Mouse (Mus musculus) megakaryocyte, embryonic 14.5 days (primary cell): ENCODE measurements around the gene Abracl. TPM values are rescaled to one million over a fixed set of nuclear protein-coding genes. Genes with fewer than 3 reads are reported as not detected.
A peak's percentile ranks its signal among the peaks of the same experiment; 100 is the strongest.

Source experiments
- H3K27me3 ChIP-seq: replicated peaks from 2 replicates; pipeline ENCODE3; 2012; ENCODE audit warnings: inconsistent platforms
- H3K36me3 ChIP-seq: replicated peaks from 2 replicates; pipeline ENCODE3; 2012; ENCODE audit warnings: low read length, inconsistent platforms, mixed read lengths
- H3K4me1 ChIP-seq: 2 replicates; pipeline ENCODE4 v1.6.1; 2012; ENCODE audit warnings: inconsistent platforms
- H3K4me3 ChIP-seq: replicated peaks from 2 replicates; pipeline ENCODE3; 2012; ENCODE audit warnings: moderate library complexity, mild to moderate bottlenecking, inconsistent platforms
- H3K9me3 ChIP-seq: 2 replicates; pipeline ENCODE4 v1.6.1; 2012; ENCODE audit warnings: inconsistent platforms
- FLI1 ChIP-seq: IDR thresholded peaks from 2 replicates; pipeline ENCODE4 v1.6.1; 2012; ENCODE audit warnings: low read length, inconsistent platforms, mixed read lengths
- GATA1 ChIP-seq: IDR thresholded peaks from 3 replicates; pipeline ENCODE4 v1.6.1; 2012; ENCODE audit warnings: mixed read lengths, low read length, inconsistent platforms, borderline replicate concordance
- polyA plus RNA-seq: library from polyadenylated mRNA; stranded (reverse); fragments of >175 nt; gene quantifications from 2 replicates; pipeline ENCODE4 v1.2.3, GENCODE M21; 2012; ENCODE audit warnings: low replicate concordance; ENCODE audit not compliant: insufficient read depth

Gene Abracl
- 127 TPM in 1 of 2 replicates, not detected in the other for polyA plus RNA-seq

DNA sequence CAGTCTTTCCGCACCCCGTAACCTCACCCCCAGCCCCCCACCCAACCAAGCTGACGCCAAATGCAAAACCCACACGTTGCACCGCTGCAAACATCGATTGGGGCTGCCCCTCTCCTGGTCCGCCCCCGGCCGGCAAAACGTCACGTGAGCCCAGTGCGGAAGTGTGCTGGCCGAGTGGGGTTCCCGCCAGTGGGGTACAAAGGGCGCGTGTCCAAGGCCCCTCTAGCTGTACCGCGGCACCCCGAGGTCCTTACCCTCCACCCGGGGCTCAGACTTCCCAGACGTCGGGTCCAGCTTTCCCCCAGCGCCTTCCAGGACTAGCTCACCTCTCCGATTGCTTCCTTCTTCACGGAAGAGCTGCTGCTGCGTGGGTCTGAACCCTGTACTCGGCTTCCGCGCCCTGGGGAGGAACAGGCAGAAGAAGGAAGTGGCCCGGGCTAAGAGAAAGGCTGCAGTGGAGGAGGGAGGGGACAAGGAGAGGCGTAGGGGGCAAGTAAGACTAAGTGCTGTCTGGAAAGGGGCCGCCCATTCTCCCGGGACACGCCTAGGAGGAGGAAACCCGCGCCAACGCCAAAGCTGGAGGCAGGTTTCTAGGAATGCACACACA, at the start of gene Abracl:
Gene Abracl, minus strand, starts transcription at position 548 of the 607 bp plus-strand sequence.
- Histone ChIP-seq H3K4me3 (peak within 1 kb of the TSS; percentile 98), H3K27me3 (no peaks in the 10 kb centered on the region), H3K36me3 (peaks cover 23% of the 10 kb centered on the region), H3K9me3 (no peaks in the 10 kb centered on the region), H3K4me1 (peaks cover 35% of the 10 kb centered on the region)
- TF ChIP-seq FLI1 (no peak), GATA1 (no peak)

DNA sequence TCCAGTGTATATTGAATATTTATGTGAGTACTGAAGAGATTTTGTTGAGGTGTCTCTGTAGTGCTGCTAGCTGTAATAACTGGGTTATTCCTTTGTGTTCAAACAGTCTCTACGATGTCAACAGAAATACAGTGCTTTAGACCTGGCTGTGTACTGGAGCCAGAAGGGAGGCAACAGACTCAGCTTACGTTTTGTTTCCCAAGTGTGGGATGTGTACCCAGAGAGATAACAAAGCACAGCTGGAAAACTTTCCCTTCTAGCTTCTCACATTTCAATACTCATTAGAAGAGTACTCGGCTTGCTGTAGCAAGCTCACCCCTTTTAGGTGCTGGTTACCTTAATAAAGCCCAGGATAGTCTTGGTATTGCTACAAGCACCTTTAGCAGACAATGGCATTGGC, 49.8 kb upstream of the Abracl start:
- no peaks in the 10 kb centered on the region for H3K27me3 ChIP-seq
- H3K9me3 ChIP-seq, result peaks cover 6% of the 10 kb centered on the region
- H3K36me3 ChIP-seq, result peaks cover 10% of the 10 kb centered on the region
- H3K4me1 ChIP-seq, result peaks cover 65% of the 10 kb centered on the region
- TF ChIP-seq GATA1 (no peak), FLI1 (no peak)
- no peak overlapping the region for H3K4me3 ChIP-seq

DNA sequence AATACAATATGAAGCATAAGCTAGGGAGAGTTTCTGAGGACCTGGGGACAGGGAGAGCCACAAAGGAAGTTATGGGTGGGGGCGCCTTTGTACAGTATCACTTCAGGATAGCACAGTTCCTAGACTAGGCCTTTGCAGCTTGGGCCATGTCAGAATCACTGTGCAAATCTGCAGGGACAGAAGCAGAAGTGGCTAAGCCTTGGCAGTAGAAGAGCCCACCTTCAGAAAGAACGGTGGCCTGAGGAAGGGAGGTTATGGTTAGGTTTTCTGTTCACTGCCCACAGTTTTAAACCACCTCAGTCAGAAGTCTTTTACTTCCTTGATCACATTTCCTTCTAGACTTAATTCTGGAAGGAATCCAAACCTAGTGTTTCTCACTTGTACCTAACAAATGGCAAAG, 47.5 kb upstream of the Abracl start:
- no peaks in the 10 kb centered on the region for H3K9me3 ChIP-seq
- peaks cover 10% of the 10 kb centered on the region for H3K36me3 ChIP-seq
- TF ChIP-seq GATA1 (no peak), FLI1 (no peak)
- H3K4me3 ChIP-seq, result no peak overlapping the region
- peaks cover 76% of the 10 kb centered on the region for H3K4me1 ChIP-seq
- H3K27me3 ChIP-seq, result no peaks in the 10 kb centered on the region

DNA sequence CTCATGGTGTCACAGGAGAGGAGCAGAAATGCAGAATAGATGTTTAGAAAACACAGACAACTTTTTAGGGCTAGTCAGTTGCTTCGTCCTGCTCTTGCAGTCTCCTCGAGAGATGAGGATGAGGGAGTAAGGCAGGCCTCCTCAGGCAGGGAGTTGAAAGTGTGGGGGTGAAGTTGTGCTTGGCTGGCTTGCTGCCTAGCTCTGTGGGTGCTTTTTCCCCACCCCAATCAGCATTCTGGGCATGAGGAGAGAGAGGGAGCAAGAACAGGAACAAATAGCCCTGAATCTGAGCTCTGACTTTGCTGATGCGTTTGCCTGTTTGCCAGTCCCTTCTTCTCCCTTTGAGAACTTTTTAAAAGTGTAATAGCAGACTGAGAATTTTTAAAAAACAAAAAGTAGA, 47.1 kb upstream of the Abracl start:
- Histone ChIP-seq H3K36me3 (peaks cover 10% of the 10 kb centered on the region), H3K27me3 (no peaks in the 10 kb centered on the region), H3K9me3 (no peaks in the 10 kb centered on the region), H3K4me1 (peaks cover 80% of the 10 kb centered on the region), H3K4me3 (no peak overlapping the region)
- TF ChIP-seq FLI1, result no peak
- TF ChIP-seq GATA1, result no peak

DNA sequence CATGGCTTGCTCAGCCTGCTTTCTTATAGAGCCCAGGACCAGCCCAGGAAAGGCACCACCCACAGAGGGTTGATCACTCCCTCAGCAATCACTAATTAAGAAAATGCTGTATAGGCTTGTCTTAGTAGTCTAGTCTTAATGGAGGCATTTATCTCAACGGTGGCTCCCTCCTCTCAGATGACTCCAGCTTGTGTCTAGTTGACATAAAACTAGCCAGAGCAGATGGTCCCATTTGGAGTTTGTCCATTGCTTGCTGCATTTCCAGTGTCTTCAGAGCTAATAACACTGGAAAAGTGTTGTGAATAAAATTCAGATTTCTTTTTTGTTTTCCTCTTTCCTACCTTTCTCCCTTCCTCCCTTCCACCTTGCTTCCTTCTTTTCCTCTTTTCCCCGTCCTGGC, 46.5 kb upstream of the Abracl start:
- Histone ChIP-seq H3K4me1 (peaks cover 83% of the 10 kb centered on the region), H3K27me3 (no peaks in the 10 kb centered on the region), H3K4me3 (no peak overlapping the region), H3K36me3 (peaks cover 12% of the 10 kb centered on the region), H3K9me3 (no peaks in the 10 kb centered on the region)
- TF ChIP-seq GATA1, result no peak
- no peak for TF ChIP-seq FLI1

DNA sequence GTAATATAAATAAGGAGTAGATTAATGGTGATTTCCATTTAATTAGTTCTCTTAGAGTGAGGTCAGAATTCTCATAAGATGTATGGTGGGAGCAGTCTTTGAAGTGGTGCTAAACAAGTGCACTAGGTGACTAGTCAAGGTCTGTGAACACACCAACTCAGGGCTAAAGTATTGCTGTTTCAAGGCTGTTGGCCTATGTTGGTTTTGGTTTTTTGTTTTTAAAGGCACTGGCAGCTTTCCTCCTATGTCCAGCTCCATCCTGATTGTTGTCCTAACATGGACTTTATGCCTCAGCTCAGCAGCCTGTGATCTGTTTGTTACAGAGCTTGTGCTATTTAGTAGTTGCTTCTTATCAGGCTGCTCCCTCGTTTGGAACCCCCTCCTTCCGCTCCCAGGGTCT, 45.8 kb upstream of the Abracl start:
- TF ChIP-seq GATA1 (no peak), FLI1 (no peak)
- Histone ChIP-seq H3K4me1 (peaks cover 85% of the 10 kb centered on the region), H3K36me3 (peaks cover 12% of the 10 kb centered on the region), H3K4me3 (no peak overlapping the region), H3K9me3 (no peaks in the 10 kb centered on the region), H3K27me3 (no peaks in the 10 kb centered on the region)

DNA sequence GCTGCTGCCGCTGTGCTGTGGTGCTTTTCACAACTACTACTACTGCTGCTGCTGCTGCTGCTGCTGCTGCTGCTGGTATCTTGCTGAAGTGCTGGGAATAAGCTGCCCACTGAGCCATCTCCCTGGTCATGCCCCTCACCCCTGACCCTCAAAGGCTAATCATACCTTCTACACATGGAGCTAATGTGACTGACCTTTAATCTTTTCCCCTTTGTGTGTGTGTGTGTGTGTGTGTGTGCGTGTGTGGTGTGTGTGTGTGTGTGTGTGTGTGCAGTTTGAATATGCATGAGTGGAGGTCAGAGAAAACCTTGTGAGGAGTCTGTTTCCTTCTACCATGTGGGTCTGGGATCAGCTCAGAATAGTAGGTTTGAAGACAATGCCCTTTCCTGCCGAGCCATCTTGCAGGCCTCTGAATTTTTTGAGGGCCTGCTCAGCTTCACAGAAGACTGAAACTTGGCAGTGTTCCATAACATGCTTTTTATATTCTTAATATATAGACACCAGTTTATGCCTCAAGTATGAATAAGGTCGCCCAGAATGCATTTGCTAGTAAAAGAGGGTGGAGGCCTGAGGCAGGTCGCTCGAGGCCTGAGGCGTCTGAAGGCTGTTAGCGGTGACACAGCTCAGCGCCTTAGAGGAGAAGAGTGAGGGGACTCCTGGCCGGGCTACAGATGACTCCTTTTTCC, 44.8 kb upstream of the Abracl start:
- Histone ChIP-seq H3K9me3 (no peaks in the 10 kb centered on the region), H3K27me3 (no peaks in the 10 kb centered on the region), H3K4me3 (peak overlapping the region; percentile 28), H3K36me3 (peaks cover 12% of the 10 kb centered on the region), H3K4me1 (peaks cover 79% of the 10 kb centered on the region)
- TF ChIP-seq GATA1, result no peak
- no peak for TF ChIP-seq FLI1

DNA sequence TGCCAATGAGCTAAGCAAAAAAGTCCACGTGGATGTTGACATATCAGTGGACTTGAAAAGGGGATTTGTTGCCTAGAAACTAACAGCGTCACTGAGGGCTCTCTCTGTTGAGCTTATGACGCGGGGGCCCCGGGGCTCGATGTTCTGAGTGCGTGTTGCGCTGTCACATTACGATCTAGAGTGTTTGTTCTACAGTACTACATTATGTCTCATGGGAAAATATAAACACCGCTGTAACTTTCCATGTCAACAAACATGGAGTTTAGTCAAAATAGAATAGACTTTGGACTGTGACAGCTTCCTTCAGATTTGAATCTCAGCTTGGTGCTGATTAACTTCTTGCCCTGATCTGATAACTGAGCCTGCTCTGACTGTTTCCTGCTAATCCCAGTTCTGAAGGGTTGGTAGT, 42.9 kb upstream of the Abracl start:
- Histone ChIP-seq H3K9me3 (no peaks in the 10 kb centered on the region), H3K27me3 (no peaks in the 10 kb centered on the region), H3K36me3 (peaks cover 12% of the 10 kb centered on the region), H3K4me3 (no peak overlapping the region), H3K4me1 (peaks cover 82% of the 10 kb centered on the region)
- TF ChIP-seq FLI1 (no peak), GATA1 (no peak)

DNA sequence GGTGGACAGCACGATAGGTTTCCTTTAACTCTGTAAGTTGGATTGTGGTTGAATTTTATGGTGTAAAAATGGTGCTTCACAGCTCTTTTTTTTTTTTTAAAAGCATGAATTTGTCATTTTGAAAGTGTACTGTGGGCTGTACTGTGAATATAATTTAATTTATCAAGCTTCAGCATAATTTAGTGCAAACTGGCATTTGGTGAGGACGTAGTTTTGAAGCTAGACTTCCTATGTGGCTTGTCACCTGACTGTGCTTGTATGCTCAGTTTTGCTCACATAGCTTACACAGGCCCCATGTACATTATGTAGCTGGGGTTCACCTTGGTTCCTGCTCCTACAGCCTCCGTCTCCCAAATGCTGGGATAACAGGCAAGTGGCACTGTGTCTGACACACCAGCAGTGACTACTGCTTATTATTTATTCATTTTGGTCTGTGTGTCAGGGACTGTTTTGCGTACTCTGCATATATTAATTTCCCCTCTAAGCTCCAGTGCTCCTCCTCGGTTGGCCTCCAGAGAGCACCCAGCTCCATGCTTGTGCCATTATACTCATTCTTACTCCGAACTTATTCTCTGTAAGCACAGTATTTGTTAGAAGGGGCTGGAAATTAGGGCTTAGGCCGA, 41.6 kb upstream of the Abracl start:
- no peak for TF ChIP-seq GATA1
- TF ChIP-seq FLI1, result no peak

DNA sequence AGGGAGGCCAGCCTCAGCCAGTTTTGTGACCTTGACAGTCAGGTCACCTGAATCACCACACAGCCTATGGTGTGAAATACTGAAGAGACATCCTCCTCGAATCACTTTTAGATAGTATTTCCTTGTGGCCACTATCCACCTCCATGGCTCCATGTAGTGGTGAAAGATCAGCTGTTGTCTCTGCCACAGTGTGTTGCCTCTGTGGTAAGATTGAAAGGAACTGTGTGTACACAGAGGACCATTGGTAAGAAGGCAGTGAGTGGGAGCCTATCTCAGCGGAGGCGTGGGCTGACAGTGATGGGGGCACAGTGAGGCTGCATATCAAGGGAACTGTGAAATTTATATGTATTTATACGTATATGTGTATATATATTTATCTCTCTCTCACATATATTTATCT, 38.4 kb upstream of the Abracl start:
- no peak for TF ChIP-seq GATA1
- TF ChIP-seq FLI1, result no peak
- Histone ChIP-seq H3K4me3 (peak overlapping the region; percentile 28), H3K27me3 (no peaks in the 10 kb centered on the region), H3K36me3 (peaks cover 7% of the 10 kb centered on the region), H3K9me3 (no peaks in the 10 kb centered on the region), H3K4me1 (peaks cover 86% of the 10 kb centered on the region)

More for the DNA sequence above, 41.6 kb upstream of the Abracl start:
- Histone ChIP-seq H3K36me3 (peaks cover 12% of the 10 kb centered on the region), H3K4me3 (peak overlapping the region; percentile 29), H3K9me3 (no peaks in the 10 kb centered on the region), H3K27me3 (no peaks in the 10 kb centered on the region), H3K4me1 (peaks cover 80% of the 10 kb centered on the region)
